Mouse (Mus musculus) liver, adult 2 months (tissue): ENCODE measurements around the gene Trp63. TPM values are rescaled to one million over a fixed set of nuclear protein-coding genes. Genes with fewer than 3 reads are reported as not detected.

Experiments used
- DNase-seq: peaks from one replicate; pipeline ENCODE4 v3.0.0-alpha.2; 2011; ENCODE audit warnings: low read depth, low spot score; ENCODE audit errors: extremely low read depth
- H3K27ac ChIP-seq: fragments of 200-500 bp; replicated peaks from 2 replicates; pipeline ENCODE4 v1.5.1; 2012; ENCODE audit warnings: low read depth, mild to moderate bottlenecking, control low read depth, inconsistent platforms, low read length; ENCODE audit not compliant: insufficient read depth
- H3K27me3 ChIP-seq: fragments of 200-500 bp; 2 replicates; pipeline ENCODE4 v1.6.1; 2012; ENCODE audit warnings: mild to moderate bottlenecking, moderate library complexity, low read length, inconsistent platforms; ENCODE audit not compliant: control insufficient read depth, insufficient read depth
- H3K36me3 ChIP-seq: fragments of 200-500 bp; 2 replicates; pipeline ENCODE4 v1.6.1; 2012; ENCODE audit warnings: low read length, inconsistent platforms; ENCODE audit not compliant: control insufficient read depth, insufficient read depth
- H3K4me1 ChIP-seq: fragments of 200-500 bp; 2 replicates; pipeline ENCODE4 v1.6.1; 2011; ENCODE audit warnings: low read length; ENCODE audit not compliant: control insufficient read depth, insufficient read depth
- H3K4me3 ChIP-seq: fragments of 200-500 bp; 2 replicates; pipeline ENCODE4 v1.5.1; 2011; ENCODE audit warnings: low read depth, mild to moderate bottlenecking, control low read depth, low read length, moderate library complexity; ENCODE audit not compliant: insufficient read depth
- H3K79me2 ChIP-seq: fragments of 200-500 bp; 2 replicates; pipeline ENCODE4 v1.6.1; 2012; ENCODE audit warnings: inconsistent platforms, mild to moderate bottlenecking, low read length, moderate library complexity; ENCODE audit not compliant: control insufficient read depth, insufficient read depth
- H3K9ac ChIP-seq: fragments of 200-500 bp; 2 replicates; pipeline ENCODE4 v1.6.1; 2012; ENCODE audit warnings: low read depth, mild to moderate bottlenecking, control low read depth, inconsistent platforms, low read length
- CTCF ChIP-seq: fragments of 200-500 bp; IDR thresholded peaks from 2 replicates; pipeline ENCODE4 v1.5.1; 2011; ENCODE audit warnings: low read depth, low read length, control low read depth
- POLR2A ChIP-seq: fragments of 200-500 bp; IDR thresholded peaks from 2 replicates; pipeline ENCODE4 v1.6.1; 2011; ENCODE audit warnings: low read length, control low read depth; ENCODE audit not compliant: insufficient read depth; ENCODE audit errors: extremely low read depth
- WGBS: fragments of 180-500 bp; shearing (Covaris S2); methylation state at CpG from one replicate; pipeline ENCODE4 v1.1.7; 2018; 5-methylcytosine and 5-hydroxymethylcytosine counted together
- polyA plus RNA-seq: library from polyadenylated mRNA; depleted of rRNA; stranded (reverse); fragments of >200 nt; gene quantifications from 2 replicates; pipeline ENCODE4 v1.2.3, GENCODE M21; 2012
- total RNA-seq: library from RNA; depleted of rRNA; stranded (reverse); fragments of >200 nt; gene quantifications from 2 replicates; pipeline ENCODE4 v1.2.3, GENCODE M21; 2014

Trp63 gene
- total and polyA plus RNA-seq, 2 experiments, result not detected

DNA sequence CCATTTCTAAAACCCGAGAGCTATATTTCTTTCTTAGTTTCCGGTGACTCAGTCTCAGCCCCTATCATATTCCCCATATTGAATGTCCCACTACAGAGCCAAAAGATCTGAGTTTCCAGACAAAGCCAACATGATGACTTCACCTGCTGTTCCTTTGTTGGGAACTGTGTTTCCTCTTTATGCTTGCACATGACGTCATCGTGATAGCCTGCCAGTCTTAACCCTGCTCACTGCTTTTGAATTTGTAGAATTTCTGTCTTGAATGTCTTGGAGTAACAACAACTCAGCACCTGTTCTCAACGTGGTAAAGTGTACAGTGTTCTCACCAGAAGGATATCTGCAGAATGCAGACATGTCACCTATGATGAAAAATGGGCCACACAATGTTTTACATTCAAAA is 39.6 kb downstream of the Trp63 start:
- H3K79me2 ChIP-seq, result no peaks in the 10 kb centered on the region
- TF ChIP-seq POLR2A (no peak), CTCF (no peak)
- H3K27me3 ChIP-seq, result 0 out of 2 replicates have a peak, but pooled peaks cover 2% of the 10 kb centered on the region
- no peak for DNase-seq
- H3K9ac ChIP-seq, result no peak overlapping the region
- no peak overlapping the region for H3K27ac ChIP-seq
- no peaks in the 10 kb centered on the region for H3K36me3 ChIP-seq
- H3K4me1 ChIP-seq, result no peaks in the 10 kb centered on the region
- WGBS, result 79% methylated on average over 5 of the region's 5 CpGs
- H3K4me3 ChIP-seq, result no peak overlapping the region

DNA sequence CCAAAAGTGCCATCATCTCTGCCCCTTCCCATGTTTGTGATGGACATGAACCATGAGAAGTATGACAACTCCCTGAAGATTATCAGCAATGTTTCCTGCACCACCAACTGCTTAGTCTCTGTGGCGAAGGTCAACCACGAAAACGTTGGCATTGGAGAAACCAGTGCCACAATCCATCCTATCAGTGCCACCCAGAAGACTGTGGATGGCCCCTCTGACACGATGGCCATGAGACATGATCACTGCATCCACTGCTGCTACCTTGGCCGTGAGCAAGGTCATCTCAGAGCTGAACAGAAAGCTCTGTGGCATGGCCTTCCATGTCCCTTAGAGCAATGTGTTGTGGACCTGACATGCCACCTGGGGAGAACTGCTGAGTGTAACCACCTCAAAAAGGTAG is 43.4 kb downstream of the Trp63 start:
- WGBS, result 85% methylated on average over 5 of the region's 5 CpGs
- H3K27ac ChIP-seq, result no peak overlapping the region
- H3K4me3 ChIP-seq, result no peak overlapping the region
- H3K36me3 ChIP-seq, result no peaks in the 10 kb centered on the region
- H3K27me3 ChIP-seq, result 0 out of 2 replicates have a peak, but pooled peaks cover 2% of the 10 kb centered on the region
- H3K9ac ChIP-seq, result no peak overlapping the region
- no peak for DNase-seq
- TF ChIP-seq CTCF (no peak), POLR2A (no peak)
- no peaks in the 10 kb centered on the region for H3K4me1 ChIP-seq
- H3K79me2 ChIP-seq, result no peaks in the 10 kb centered on the region

DNA sequence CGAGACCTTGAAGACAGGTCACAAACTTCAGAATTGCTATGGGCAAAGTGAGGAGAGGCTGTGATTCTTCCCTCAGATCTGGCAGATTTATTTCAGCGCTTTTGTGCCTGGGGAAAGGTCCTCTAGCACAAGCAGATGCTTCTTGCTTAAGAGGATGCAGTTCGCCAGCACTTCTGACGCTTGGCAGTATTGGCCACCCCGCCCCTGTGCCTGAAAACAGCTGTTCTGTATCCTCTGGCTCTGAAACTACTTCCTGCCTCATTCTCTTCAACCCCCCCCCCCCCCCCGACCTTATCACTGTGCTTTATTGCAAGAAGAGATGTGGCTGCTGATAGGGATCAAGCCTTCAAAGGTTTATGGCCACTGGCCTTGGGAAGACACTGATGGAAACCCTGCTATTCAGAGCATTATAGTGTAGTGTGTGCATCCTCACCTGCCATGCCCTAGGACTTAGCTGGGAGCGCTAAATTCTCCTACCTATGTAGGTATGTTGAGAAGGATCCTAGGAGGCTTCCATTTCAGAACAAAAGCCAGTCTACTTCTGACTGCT is 44.5 kb downstream of the Trp63 start:
- DNase-seq, result no peak
- Histone ChIP-seq H3K27me3 (0 out of 2 replicates have a peak, but pooled peaks cover 2% of the 10 kb centered on the region), H3K79me2 (no peaks in the 10 kb centered on the region), H3K9ac (no peak overlapping the region), H3K36me3 (no peaks in the 10 kb centered on the region), H3K4me1 (no peaks in the 10 kb centered on the region), H3K27ac (no peak overlapping the region), H3K4me3 (no peak overlapping the region)
- WGBS, result 63% methylated on average over 7 of the region's 7 CpGs
- no peak for TF ChIP-seq CTCF
- no peak for TF ChIP-seq POLR2A

DNA sequence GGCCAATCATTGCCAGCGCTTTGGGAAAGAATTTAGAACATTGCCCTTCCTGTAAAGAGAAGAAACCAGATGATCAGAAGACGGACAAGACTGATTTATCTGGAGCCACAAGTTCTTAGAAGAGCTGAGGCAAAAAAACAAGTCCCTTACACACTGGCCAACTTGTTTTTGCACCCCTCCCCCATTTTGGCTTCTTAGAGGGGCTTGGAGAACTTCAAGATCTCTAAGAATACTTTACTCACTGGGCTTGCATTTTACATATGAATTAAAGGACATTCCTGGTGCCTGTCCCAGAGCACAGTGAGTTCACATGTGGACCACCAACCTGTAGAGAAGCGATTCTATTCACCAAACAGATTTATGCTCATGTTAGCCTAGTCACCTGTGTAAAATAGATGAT is 53.3 kb downstream of the Trp63 start:
- Histone ChIP-seq H3K27me3 (no peaks in the 10 kb centered on the region), H3K4me1 (no peaks in the 10 kb centered on the region), H3K36me3 (no peaks in the 10 kb centered on the region), H3K4me3 (no peak overlapping the region), H3K79me2 (no peaks in the 10 kb centered on the region), H3K27ac (no peak overlapping the region), H3K9ac (no peak overlapping the region)
- no peak for TF ChIP-seq CTCF
- no peak for TF ChIP-seq POLR2A
- WGBS, result 73% methylated on average over 3 of the region's 3 CpGs
- no peak for DNase-seq

DNA sequence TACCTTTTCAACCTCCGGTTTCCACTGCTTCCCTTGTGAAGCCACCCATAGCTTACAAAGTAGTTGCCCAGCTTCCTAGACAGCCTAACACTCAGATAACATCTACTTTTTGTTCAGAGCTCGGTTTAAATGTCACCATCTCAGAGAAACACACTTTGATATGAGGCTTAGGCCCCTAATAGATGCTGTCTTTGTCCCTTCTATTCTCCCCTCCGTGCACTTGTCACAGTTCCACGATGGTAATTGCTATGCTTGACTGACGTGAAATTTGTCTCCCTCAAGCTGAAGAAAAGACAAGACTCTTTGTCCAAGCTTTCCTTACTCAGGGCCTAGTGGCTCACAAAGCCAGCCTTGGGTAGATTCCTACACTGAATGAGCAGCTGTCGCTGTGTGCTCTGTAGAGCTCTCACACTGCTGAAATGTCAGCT is 54.1 kb downstream of the Trp63 start:
- no peaks in the 10 kb centered on the region for H3K4me1 ChIP-seq
- no peak for TF ChIP-seq POLR2A
- no peak for TF ChIP-seq CTCF
- H3K9ac ChIP-seq, result no peak overlapping the region
- H3K79me2 ChIP-seq, result no peaks in the 10 kb centered on the region
- no peak for DNase-seq
- H3K27me3 ChIP-seq, result no peaks in the 10 kb centered on the region
- H3K27ac ChIP-seq, result no peak overlapping the region
- WGBS, result 80% methylated on average over 6 of the region's 6 CpGs
- H3K36me3 ChIP-seq, result no peaks in the 10 kb centered on the region
- H3K4me3 ChIP-seq, result no peak overlapping the region

DNA sequence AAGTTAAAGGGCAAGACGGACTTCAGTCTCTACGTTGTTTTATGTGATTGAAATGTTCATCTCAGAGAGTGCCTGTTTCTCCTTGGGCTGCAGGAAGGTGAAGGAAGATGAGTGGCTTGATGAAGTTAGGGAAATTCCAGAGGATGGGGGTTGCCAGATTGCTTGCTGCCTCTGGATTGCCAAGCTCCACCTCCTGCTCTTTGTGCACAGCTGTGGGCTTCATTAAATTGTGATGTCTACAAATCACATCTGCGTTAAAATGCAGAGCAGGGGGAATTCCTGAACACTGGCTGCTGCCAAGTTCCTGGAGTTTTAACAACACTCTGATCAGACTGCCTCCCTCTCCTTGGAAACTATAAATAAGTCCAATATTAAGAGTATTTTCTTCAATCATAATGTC is 63.2 kb downstream of the Trp63 start:
- H3K27me3 ChIP-seq, result no peaks in the 10 kb centered on the region
- DNase-seq, result peak; percentile 4
- no peaks in the 10 kb centered on the region for H3K4me1 ChIP-seq
- H3K79me2 ChIP-seq, result no peaks in the 10 kb centered on the region
- TF ChIP-seq CTCF (no peak), POLR2A (no peak)
- no peak overlapping the region for H3K9ac ChIP-seq
- no peaks in the 10 kb centered on the region for H3K36me3 ChIP-seq
- 62% methylated on average over 3 of the region's 3 CpGs for WGBS
- H3K4me3 ChIP-seq, result no peak overlapping the region
- no peak overlapping the region for H3K27ac ChIP-seq
